Mouse (Mus musculus) liver, embryonic 16.5 days (tissue): ENCODE measurements around the gene Wnk2. TPM values are rescaled to one million over a fixed set of nuclear protein-coding genes. Genes with fewer than 3 reads are reported as not detected.

Experiments
- ATAC-seq: fragments of 200-750 bp; cut with Nextera tagmentation; 2 replicates; pipeline ENCODE4 v1.8.0; 2017; ENCODE audit warnings: low read depth, mild to moderate bottlenecking, moderate number of reproducible peaks, moderate library complexity
- H3K27ac ChIP-seq: fragments of 300-500 bp; sonication (generic); 2 replicates; pipeline ENCODE4 v1.5.1; 2014; ENCODE audit warnings: mild to moderate bottlenecking, low read length
- H3K27me3 ChIP-seq: fragments of 300-500 bp; sonication (generic); 2 replicates; pipeline ENCODE4 v1.6.1; 2014; ENCODE audit warnings: low read depth, low read length, mixed read lengths; ENCODE audit not compliant: control insufficient read depth, insufficient read depth
- H3K36me3 ChIP-seq: fragments of 300-500 bp; sonication (generic); 2 replicates; pipeline ENCODE4 v1.6.1; 2014; ENCODE audit warnings: mild to moderate bottlenecking; ENCODE audit not compliant: control insufficient read depth, insufficient read depth
- H3K4me1 ChIP-seq: fragments of 300-500 bp; sonication (generic); 2 replicates; pipeline ENCODE4 v1.6.1; 2014; ENCODE audit warnings: low read depth, low read length, mixed read lengths; ENCODE audit not compliant: control insufficient read depth
- H3K4me2 ChIP-seq: fragments of 300-500 bp; sonication (generic); 2 replicates; pipeline ENCODE4 v1.6.1; 2014; ENCODE audit warnings: low read depth, low read length, mixed read lengths
- H3K4me3 ChIP-seq: fragments of 300-500 bp; sonication (generic); 2 replicates; pipeline ENCODE4 v1.5.1; 2014; ENCODE audit warnings: low read depth, mild to moderate bottlenecking, low read length
- H3K9ac ChIP-seq: fragments of 300-500 bp; sonication (generic); 2 replicates; pipeline ENCODE4 v1.6.1; 2014; ENCODE audit warnings: low read depth, low read length
- H3K9me3 ChIP-seq: fragments of 300-500 bp; sonication (generic); replicated peaks from 2 replicates; pipeline ENCODE4 v1.6.1; 2016; ENCODE audit warnings: low read length; ENCODE audit not compliant: control insufficient read depth
- WGBS: fragments of 180-500 bp; shearing (Covaris S2); extraction: QIAGEN DNeasy Blood & Tissue Kit; methylation state at CpG from one replicate; pipeline ENCODE4 v1.1.7; 2014; ENCODE audit not compliant: insufficient replicate concordance; 5-methylcytosine and 5-hydroxymethylcytosine counted together
- polyA plus RNA-seq: library from polyadenylated mRNA; unstranded; fragments of >200 nt; fragmentation: Nextera tagmentation; extraction: Ambion mirVana; gene quantifications from 2 replicates; pipeline ENCODE4 v1.2.1, GENCODE M21; 2015

Gene Wnk2
- polyA plus RNA-seq, 1 experiment from 2014 or later: 0.15 TPM

- H3K4me1 ChIP-seq: peaks cover 4% of the 10 kb centered on the region
- H3K4me2 ChIP-seq: no peak overlapping the region
- H3K9me3 ChIP-seq: peaks cover 5% of the 10 kb centered on the region
- 46% methylated on average over 5 of the region's 5 CpGs for WGBS
- no peak overlapping the region for H3K27ac ChIP-seq
- no peaks in the 10 kb centered on the region for H3K27me3 ChIP-seq
- H3K36me3 ChIP-seq: no peaks in the 10 kb centered on the region
- H3K4me3 ChIP-seq: no peak overlapping the region
- ATAC-seq: no peak
- no peak overlapping the region for H3K9ac ChIP-seq
Observed at GRCm38 (mm10) chr13:49020152-49020551, 127.7 kb downstream of the Wnk2 start.

- H3K27ac ChIP-seq: no peak overlapping the region
- no peaks in the 10 kb centered on the region; the same call in 1 of the 2 replicates for H3K4me1 ChIP-seq
- H3K4me2 ChIP-seq: no peak overlapping the region
- no peak for ATAC-seq
- H3K36me3 ChIP-seq: no peaks in the 10 kb centered on the region
- peaks cover 5% of the 10 kb centered on the region for H3K9me3 ChIP-seq
- no peak overlapping the region for H3K4me3 ChIP-seq
- 73% methylated on average over 1 of the region's 1 CpGs for WGBS
- H3K27me3 ChIP-seq: no peaks in the 10 kb centered on the region; the same call in 1 of the 2 replicates
- H3K9ac ChIP-seq: no peak overlapping the region
Observed at GRCm38 (mm10) chr13:49017375-49017774, 130.4 kb downstream of the Wnk2 start.

- H3K4me2 ChIP-seq: peak overlapping the region; percentile 44
- no peaks in the 10 kb centered on the region for H3K36me3 ChIP-seq
- H3K27ac ChIP-seq: no peak overlapping the region
- H3K4me1 ChIP-seq: no peaks in the 10 kb centered on the region; the same call in 1 of the 2 replicates
- H3K9me3 ChIP-seq: peaks cover 5% of the 10 kb centered on the region
- no peak overlapping the region for H3K9ac ChIP-seq
- 27% methylated on average over 16 of the region's 16 CpGs for WGBS
- H3K4me3 ChIP-seq: no peak overlapping the region
- no peaks in the 10 kb centered on the region; the same call in 1 of the 2 replicates for H3K27me3 ChIP-seq
- ATAC-seq: no peak
Observed at GRCm38 (mm10) chr13:49016311-49016761, 131.5 kb downstream of the Wnk2 start.

- ATAC-seq: no peak
- H3K27me3 ChIP-seq: no peaks in the 10 kb centered on the region; the same call in 1 of the 2 replicates
- peak overlapping the region; percentile 12 for H3K4me3 ChIP-seq
- H3K9me3 ChIP-seq: peaks cover 5% of the 10 kb centered on the region
- 11% methylated on average over 30 of the region's 30 CpGs for WGBS
- no peaks in the 10 kb centered on the region; the same call in 1 of the 2 replicates for H3K4me1 ChIP-seq
- H3K4me2 ChIP-seq: peak overlapping the region; percentile 44
- H3K27ac ChIP-seq: no peak overlapping the region
- H3K9ac ChIP-seq: no peak overlapping the region
- no peaks in the 10 kb centered on the region for H3K36me3 ChIP-seq
Observed at GRCm38 (mm10) chr13:49015366-49016306, 132.2 kb downstream of the Wnk2 start.

GRCm38 (mm10) chr13:49013206-49013794 lies 134.5 kb downstream of the Wnk2 start:
- no peak overlapping the region for H3K27ac ChIP-seq
- WGBS: 50% methylated on average over 5 of the region's 5 CpGs
- no peaks in the 10 kb centered on the region for H3K36me3 ChIP-seq

GRCm38 (mm10) chr13:49001691-49002090 lies 146.1 kb downstream of the Wnk2 start:
- no peak for ATAC-seq
- 49% methylated on average over 3 of the region's 3 CpGs for WGBS
- Histone ChIP-seq H3K4me3 (no peak overlapping the region), H3K9ac (no peak overlapping the region), H3K9me3 (no peaks in the 10 kb centered on the region), H3K4me1 (no peaks in the 10 kb centered on the region), H3K27me3 (no peaks in the 10 kb centered on the region), H3K36me3 (no peaks in the 10 kb centered on the region), H3K4me2 (no peak overlapping the region), H3K27ac (no peak overlapping the region)

More at GRCm38 (mm10) chr13:49013206-49013794, 134.5 kb downstream of the Wnk2 start:
- no peak overlapping the region for H3K4me2 ChIP-seq
- ATAC-seq: no peak
- H3K27me3 ChIP-seq: no peaks in the 10 kb centered on the region; the same call in 1 of the 2 replicates
- no peaks in the 10 kb centered on the region; the same call in 1 of the 2 replicates for H3K4me1 ChIP-seq
- peaks cover 5% of the 10 kb centered on the region for H3K9me3 ChIP-seq
- no peak overlapping the region for H3K9ac ChIP-seq
- no peak overlapping the region for H3K4me3 ChIP-seq

- Histone ChIP-seq H3K4me3 (no peak overlapping the region), H3K27ac (no peak overlapping the region), H3K4me2 (no peak overlapping the region), H3K27me3 (no peaks in the 10 kb centered on the region), H3K9ac (no peak overlapping the region), H3K4me1 (no peaks in the 10 kb centered on the region), H3K9me3 (no peaks in the 10 kb centered on the region), H3K36me3 (no peaks in the 10 kb centered on the region)
- no peak for ATAC-seq
- WGBS: 6% methylated on average over 6 of the region's 6 CpGs
Observed at GRCm38 (mm10) chr13:48998591-48998990, 149.2 kb downstream of the Wnk2 start.

- no peak overlapping the region for H3K27ac ChIP-seq
- H3K36me3 ChIP-seq: no peaks in the 10 kb centered on the region
- no peak overlapping the region for H3K9ac ChIP-seq
- 75% methylated on average over 4 of the region's 4 CpGs for WGBS
- no peaks in the 10 kb centered on the region for H3K27me3 ChIP-seq
- no peaks in the 10 kb centered on the region for H3K9me3 ChIP-seq
- H3K4me1 ChIP-seq: no peaks in the 10 kb centered on the region
- H3K4me3 ChIP-seq: no peak overlapping the region
- ATAC-seq: no peak
- H3K4me2 ChIP-seq: no peak overlapping the region
Observed at GRCm38 (mm10) chr13:48996731-48997130, 151.1 kb downstream of the Wnk2 start.

- Histone ChIP-seq H3K9me3 (no peaks in the 10 kb centered on the region), H3K9ac (no peak overlapping the region), H3K36me3 (no peaks in the 10 kb centered on the region), H3K4me3 (no peak overlapping the region), H3K4me2 (no peak overlapping the region), H3K27ac (no peak overlapping the region), H3K27me3 (no peaks in the 10 kb centered on the region), H3K4me1 (no peaks in the 10 kb centered on the region)
- WGBS: 17% methylated on average over 3 of the region's 3 CpGs
- no peak for ATAC-seq
Observed at GRCm38 (mm10) chr13:48994903-48995302, 152.9 kb downstream of the Wnk2 start.
